Mouse (Mus musculus) forebrain, postnatal 0 days (tissue): Measurements from ENCODE around the gene Dlk2. TPM values are rescaled to one million over a fixed set of nuclear protein-coding genes. Genes with fewer than 3 reads are reported as not detected.
A peak's percentile ranks its signal among the peaks of the same experiment; 100 is the strongest.

Experiments used
- ATAC-seq: fragments of 200-750 bp; cut with Nextera tagmentation; 2 replicates; pipeline ENCODE4 v1.8.0; 2017; ENCODE audit warnings: mild to moderate bottlenecking, moderate library complexity
- DNase-seq: peaks from one replicate; pipeline ENCODE4 v3.0.0-alpha.2; 2015
- H3K27ac ChIP-seq: fragments of 300-500 bp; sonication (generic); 2 replicates; pipeline ENCODE4 v1.5.1; 2014; ENCODE audit warnings: low read depth, mild to moderate bottlenecking, antibody characterized with exemption, low read length, moderate library complexity, mixed read lengths
- H3K27me3 ChIP-seq: fragments of 300-500 bp; sonication (generic); 2 replicates; pipeline ENCODE4 v1.6.1; 2014; ENCODE audit warnings: mild to moderate bottlenecking, low read length, mixed read lengths; ENCODE audit not compliant: insufficient read depth
- H3K36me3 ChIP-seq: fragments of 300-500 bp; sonication (generic); 2 replicates; pipeline ENCODE4 v1.6.1; 2014; ENCODE audit warnings: mild to moderate bottlenecking, moderate library complexity; ENCODE audit not compliant: insufficient read depth
- H3K4me1 ChIP-seq: fragments of 300-500 bp; sonication (generic); 2 replicates; pipeline ENCODE4 v1.6.1; 2014; ENCODE audit warnings: antibody characterized with exemption; ENCODE audit not compliant: insufficient read depth
- H3K4me2 ChIP-seq: fragments of 300-500 bp; sonication (generic); 2 replicates; pipeline ENCODE4 v1.6.1; 2014; ENCODE audit warnings: low read depth, mild to moderate bottlenecking, moderate library complexity
- H3K4me3 ChIP-seq: fragments of 300-500 bp; sonication (generic); 2 replicates; pipeline ENCODE4 v1.5.1; 2014; ENCODE audit warnings: low read depth, low read length, mixed read lengths
- H3K9ac ChIP-seq: fragments of 300-500 bp; sonication (generic); 2 replicates; pipeline ENCODE4 v1.6.1; 2014; ENCODE audit warnings: mild to moderate bottlenecking
- H3K9me3 ChIP-seq: fragments of 300-500 bp; sonication (generic); 2 replicates; pipeline ENCODE4 v1.6.1; 2016; ENCODE audit warnings: low read length
- CTCF ChIP-seq: sonication (generic); IDR thresholded peaks from 2 replicates; pipeline ENCODE4 v1.5.1; 2016; ENCODE audit warnings: antibody characterized with exemption, control low read depth, low read depth
- WGBS: fragments of 180-500 bp; shearing (Covaris S2); extraction: QIAGEN DNeasy Blood & Tissue Kit; methylation state at CpG from one replicate; pipeline ENCODE4 v1.1.7; 2014; 5-methylcytosine and 5-hydroxymethylcytosine counted together
- polyA plus RNA-seq: library from polyadenylated mRNA; unstranded; fragments of >200 nt; fragmentation: Nextera tagmentation; extraction: Ambion mirVana; gene quantifications from 2 replicates; pipeline ENCODE4 v1.2.1, GENCODE M21; 2015
- total RNA-seq: library from RNA; depleted of rRNA; stranded (reverse); fragments of >200 nt; gene quantifications from 2 replicates; pipeline ENCODE4 v1.2.3, GENCODE M21; 2014

Gene Dlk2
- total and polyA plus RNA-seq, 2 experiments from 2014 or later: 16.3 to 61.3 TPM

GRCm38 (mm10) chr17:46301892-46302291, 4.7 kb downstream of the Dlk2 start:
- Histone ChIP-seq H3K9me3 (no peaks in the 10 kb centered on the region), H3K36me3 (peaks cover 26% of the 10 kb centered on the region; the same call in 1 of the 2 replicates), H3K27me3 (no peaks in the 10 kb centered on the region), H3K27ac (no peak overlapping the region), H3K4me3 (no peak overlapping the region), H3K9ac (no peak overlapping the region), H3K4me2 (no peak overlapping the region), H3K4me1 (no peaks in the 10 kb centered on the region)
- TF ChIP-seq CTCF: no peak
- ATAC-seq (no peak), DNase-seq (no peak)
- WGBS: 77% methylated on average over 12 of the region's 12 CpGs

DNA sequence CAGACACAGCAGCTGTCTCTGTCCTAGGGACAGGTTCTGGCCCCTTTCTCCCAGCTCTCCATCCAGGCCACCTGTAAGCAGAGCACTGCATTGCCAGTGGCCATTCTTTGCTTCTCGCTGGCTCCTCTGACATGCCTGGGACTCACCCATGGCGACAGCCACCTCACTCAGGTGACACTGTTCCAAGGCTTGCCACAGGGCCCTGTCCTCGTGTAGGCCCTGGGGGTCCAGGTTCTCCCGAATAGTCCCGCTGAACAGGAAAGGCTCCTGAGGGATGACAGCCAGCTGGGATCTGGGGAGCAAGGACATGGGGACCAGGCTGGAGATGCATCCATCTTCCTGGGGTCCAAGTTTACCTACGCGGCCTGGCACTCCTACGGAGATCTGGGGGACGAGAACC, 7.0 kb downstream of the Dlk2 start:
- no peak overlapping the region for H3K9ac ChIP-seq
- no peaks in the 10 kb centered on the region for H3K4me1 ChIP-seq
- no peaks in the 10 kb centered on the region for H3K27me3 ChIP-seq
- DNase-seq (no peak), ATAC-seq (no peak)
- H3K4me2 ChIP-seq: no peak overlapping the region
- no peak overlapping the region for H3K4me3 ChIP-seq
- no peak for TF ChIP-seq CTCF
- 93% methylated on average over 9 of the region's 9 CpGs for WGBS
- H3K36me3 ChIP-seq: peaks cover 26% of the 10 kb centered on the region; the same call in 1 of the 2 replicates
- no peaks in the 10 kb centered on the region for H3K9me3 ChIP-seq
- H3K27ac ChIP-seq: no peak overlapping the region

DNA sequence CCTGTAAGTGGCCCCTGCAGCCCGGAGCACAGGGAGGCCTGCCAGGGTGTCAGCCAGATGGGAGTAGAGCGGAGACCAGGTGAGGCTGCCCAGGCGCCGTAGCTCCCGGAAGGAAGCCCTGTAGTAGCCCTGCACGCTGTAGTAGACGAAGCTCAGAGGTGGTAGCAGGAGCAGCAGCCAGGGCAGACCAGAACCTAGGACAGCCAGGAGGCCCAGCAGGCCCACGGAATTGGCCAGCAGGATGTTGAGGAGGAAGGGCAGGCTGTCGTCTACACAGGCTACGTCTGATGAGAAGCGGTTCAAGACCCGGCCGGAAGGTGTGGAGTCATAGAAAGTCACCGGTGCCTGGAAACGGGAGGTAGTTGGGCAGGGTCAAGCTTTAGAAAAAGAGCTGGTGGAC, 9.7 kb downstream of the Dlk2 start:
- peaks cover 28% of the 10 kb centered on the region; the same call in 1 of the 2 replicates for H3K36me3 ChIP-seq
- WGBS: 91% methylated on average over 15 of the region's 15 CpGs
- H3K27me3 ChIP-seq: no peaks in the 10 kb centered on the region
- no peak overlapping the region for H3K4me3 ChIP-seq
- H3K9ac ChIP-seq: no peak overlapping the region
- no peak for ATAC-seq
- no peak for DNase-seq
- H3K27ac ChIP-seq: no peak overlapping the region
- H3K4me1 ChIP-seq: no peaks in the 10 kb centered on the region
- no peak overlapping the region for H3K4me2 ChIP-seq
- no peak for TF ChIP-seq CTCF
- no peaks in the 10 kb centered on the region for H3K9me3 ChIP-seq

- Histone ChIP-seq H3K4me2 (no peak overlapping the region), H3K36me3 (peaks cover 9% of the 10 kb centered on the region), H3K27ac (no peak overlapping the region), H3K9ac (no peak overlapping the region), H3K9me3 (no peaks in the 10 kb centered on the region), H3K27me3 (no peaks in the 10 kb centered on the region), H3K4me3 (no peak overlapping the region), H3K4me1 (no peaks in the 10 kb centered on the region)
- DNase-seq (no peak), ATAC-seq (no peak)
- 89% methylated on average over 12 of the region's 12 CpGs for WGBS
- TF ChIP-seq CTCF: no peak
These were observed 12.6 kb downstream of the Dlk2 start for GRCm38 (mm10) chr17:46309835-46310234.

- Histone ChIP-seq H3K9ac (no peak overlapping the region), H3K4me2 (no peak overlapping the region), H3K9me3 (no peaks in the 10 kb centered on the region)
These were observed 13.3 kb downstream of the Dlk2 start for GRCm38 (mm10) chr17:46310515-46310914.

DNA sequence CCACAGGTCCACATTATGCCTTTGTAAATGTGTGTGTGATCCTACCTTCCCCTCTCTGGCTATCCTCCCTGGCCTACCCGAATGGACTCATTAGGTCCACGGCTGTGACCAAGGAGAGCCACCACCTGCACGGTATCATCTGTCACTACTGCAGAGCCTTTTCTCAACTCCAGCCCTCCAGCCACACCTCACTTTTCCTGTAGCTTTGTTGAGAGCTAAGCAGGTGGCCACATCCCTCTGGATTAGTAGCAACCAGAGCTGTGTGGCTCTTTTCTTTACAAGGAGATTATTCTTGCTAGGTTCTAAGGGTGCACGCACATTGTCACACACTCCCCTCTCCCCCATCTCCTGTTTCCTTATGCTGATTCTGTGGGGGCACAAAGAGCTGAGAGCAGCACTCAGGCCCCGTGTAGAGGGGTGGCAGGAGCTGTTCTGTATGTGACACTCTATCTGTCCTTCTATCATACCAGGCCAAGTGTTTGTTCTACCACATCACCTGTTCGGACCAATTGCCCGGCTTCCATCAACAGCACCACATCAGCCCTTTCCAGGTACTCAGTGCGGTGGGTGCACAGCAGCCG, 16.0 kb downstream of the Dlk2 start:
- 90% methylated on average over 9 of the region's 9 CpGs for WGBS
- Histone ChIP-seq H3K27me3 (no peaks in the 10 kb centered on the region), H3K36me3 (peaks cover 2% of the 10 kb centered on the region; the same call in 1 of the 2 replicates), H3K4me3 (no peak overlapping the region), H3K4me2 (no peak overlapping the region), H3K9ac (no peak overlapping the region), H3K27ac (no peak overlapping the region), H3K9me3 (no peaks in the 10 kb centered on the region), H3K4me1 (no peaks in the 10 kb centered on the region)
- ATAC-seq: no peak
- DNase-seq: no peak
- no peak for TF ChIP-seq CTCF

More at GRCm38 (mm10) chr17:46310515-46310914, 13.3 kb downstream of the Dlk2 start:
- Histone ChIP-seq H3K36me3 (peaks cover 3% of the 10 kb centered on the region), H3K4me3 (no peak overlapping the region), H3K27me3 (no peaks in the 10 kb centered on the region), H3K27ac (no peak overlapping the region), H3K4me1 (no peaks in the 10 kb centered on the region)
- ATAC-seq: peak; percentile 50
- no peak for TF ChIP-seq CTCF
- no peak for DNase-seq
- WGBS: 85% methylated on average over 10 of the region's 10 CpGs

DNA sequence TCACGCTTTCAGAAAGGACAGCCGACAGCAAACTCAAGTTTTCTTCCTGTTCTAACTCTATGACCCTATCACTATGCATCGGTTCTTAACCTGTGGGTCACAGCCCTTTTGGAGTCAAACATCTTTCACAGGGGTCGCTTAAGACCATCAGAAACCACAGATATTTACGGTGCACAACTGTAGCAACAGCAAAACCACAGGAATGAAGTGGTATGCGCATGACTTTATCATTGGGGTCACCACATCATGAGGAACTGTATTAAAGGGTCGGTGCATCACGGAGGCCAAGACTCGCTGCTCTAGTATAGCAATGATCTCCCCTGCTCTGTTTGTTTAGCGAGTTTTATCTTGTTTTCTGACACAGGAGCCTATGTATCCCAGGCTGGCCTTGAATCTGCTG, 18.6 kb downstream of the Dlk2 start:
- DNase-seq: no peak
- H3K27me3 ChIP-seq: no peaks in the 10 kb centered on the region
- 89% methylated on average over 10 of the region's 10 CpGs for WGBS
- H3K4me3 ChIP-seq: no peak overlapping the region
- no peak overlapping the region for H3K4me2 ChIP-seq
- no peak for TF ChIP-seq CTCF
- no peaks in the 10 kb centered on the region for H3K9me3 ChIP-seq
- no peak overlapping the region for H3K9ac ChIP-seq
- ATAC-seq: no peak
- no peak overlapping the region for H3K27ac ChIP-seq
- H3K36me3 ChIP-seq: no peaks in the 10 kb centered on the region; the same call in 1 of the 2 replicates
- H3K4me1 ChIP-seq: no peaks in the 10 kb centered on the region
